Mouse (Mus musculus) thymus, postnatal 0 days (tissue): ENCODE measurements around the gene Ambn. TPM values are rescaled to one million over a fixed set of nuclear protein-coding genes. Genes with fewer than 3 reads are reported as not detected.
A peak's percentile ranks its signal among the peaks of the same experiment; 100 is the strongest.
"Not testable (repeated sequence)": the region's sequence is repeated elsewhere in the genome, so short reads cannot be mapped to it uniquely, and the experiment has no call there.

ENCODE experiments used
- DNase-seq: peaks from one replicate; pipeline ENCODE4 v3.0.0-alpha.2; 2015; ENCODE audit warnings: low spot score
- polyA plus RNA-seq: library from polyadenylated mRNA; unstranded; fragments of >200 nt; fragmentation: Nextera tagmentation; extraction: Ambion mirVana; gene quantifications from 2 replicates; pipeline ENCODE4 v1.2.1, GENCODE M21; 2015

Gene Ambn
- 0.17 TPM in 1 of 2 replicates, not detected in the other for polyA plus RNA-seq

GRCm38 (mm10) chr5:88455691-88456090 lies at the start of gene Ambn:
Gene Ambn, plus strand, starts transcription at chr5:88455991.
- no peak for DNase-seq

DNA sequence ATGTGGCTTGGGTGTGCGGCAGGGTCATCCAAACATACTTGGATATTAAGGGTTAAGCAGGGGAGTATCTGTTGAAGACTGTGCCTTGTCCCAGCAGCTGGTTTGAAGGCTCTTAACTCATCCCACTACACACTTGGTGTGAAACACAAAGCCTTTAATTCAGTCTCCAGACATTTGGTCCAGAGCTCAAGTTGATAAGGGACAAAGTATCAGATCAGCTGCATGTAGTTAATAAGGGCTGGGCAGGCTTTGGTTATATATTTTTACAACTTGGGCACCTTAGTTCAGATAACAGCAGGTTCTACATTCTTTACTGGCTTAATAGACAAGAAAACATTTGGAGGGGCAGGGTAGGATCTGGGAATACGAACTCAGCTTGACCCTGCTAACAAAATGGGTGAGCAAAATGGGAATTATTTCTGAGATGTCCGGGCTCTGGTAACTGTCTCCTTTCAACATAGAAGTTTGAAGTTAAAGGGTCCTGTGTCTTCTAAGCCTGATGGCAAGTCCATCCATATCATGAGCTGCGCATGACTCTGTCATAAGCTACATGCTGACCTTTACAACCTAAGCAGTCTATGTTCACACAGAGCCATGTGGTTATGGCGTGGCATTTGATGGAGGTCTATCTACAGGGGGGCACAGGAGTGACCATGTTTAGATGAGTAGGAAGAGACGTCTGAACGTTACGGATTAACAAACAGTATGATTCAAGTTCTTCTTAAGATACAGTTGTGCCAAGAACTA lies 35.3 kb upstream of the Ambn start:
- DNase-seq: no peak

DNA sequence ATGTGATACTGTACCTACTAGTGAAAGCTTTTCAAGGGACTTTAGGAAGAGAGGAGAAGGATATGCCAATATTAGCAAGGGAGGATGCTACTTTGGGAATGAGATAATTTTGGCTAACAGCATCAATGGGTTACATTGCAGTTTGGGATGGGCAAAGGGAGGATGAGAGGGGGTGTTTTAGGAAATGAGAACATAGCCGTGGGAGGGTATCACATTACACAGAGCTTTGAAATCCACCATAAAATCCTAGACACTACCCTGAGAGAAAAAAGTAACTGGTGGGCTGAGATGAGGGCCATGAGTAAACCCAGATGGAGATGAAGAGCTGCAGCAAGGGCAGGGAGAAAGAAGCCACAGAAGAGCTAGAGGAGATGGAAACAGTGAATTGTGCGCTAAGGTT lies 30.9 kb upstream of the Ambn start:
- not testable (repeated sequence) for DNase-seq

DNA sequence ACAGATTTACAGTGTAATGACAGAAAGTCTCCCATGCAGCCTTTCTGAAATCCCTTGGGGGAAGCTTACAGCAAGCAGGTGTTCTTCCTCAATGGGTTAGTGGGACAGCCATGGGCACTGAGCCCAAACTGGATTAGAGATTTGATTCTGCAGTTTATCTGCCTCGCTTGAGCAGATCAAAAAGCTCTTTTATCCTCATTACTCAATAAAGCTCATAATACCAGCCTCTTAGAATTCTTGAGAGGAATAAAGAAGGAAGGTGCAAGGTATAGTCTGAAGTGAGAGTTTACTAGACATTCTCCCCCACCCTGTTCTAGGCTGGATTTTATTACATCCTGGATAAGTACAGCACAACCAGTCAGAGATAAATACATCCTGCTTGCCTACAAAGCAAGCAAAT lies 29.0 kb upstream of the Ambn start:
- DNase-seq: no peak

DNA sequence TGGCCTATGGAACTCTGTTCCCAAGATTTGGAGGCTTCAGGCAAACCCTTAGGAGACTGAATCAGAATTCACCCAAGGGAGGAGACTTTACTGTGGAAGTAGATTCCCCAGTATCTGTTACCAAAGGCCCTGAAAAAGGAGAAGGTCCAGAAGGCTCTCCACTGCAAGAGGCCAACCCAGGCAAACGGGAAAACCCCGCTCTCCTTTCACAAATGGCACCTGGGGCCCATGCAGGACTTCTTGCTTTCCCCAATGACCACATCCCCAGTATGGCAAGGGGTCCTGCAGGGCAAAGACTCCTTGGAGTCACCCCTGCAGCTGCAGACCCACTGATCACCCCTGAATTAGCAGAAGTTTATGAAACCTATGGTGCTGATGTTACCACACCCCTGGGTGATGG lies 11.7 kb downstream of the Ambn start:
- no peak for DNase-seq

- peak; percentile 32 for DNase-seq
These were observed 13.3 kb downstream of the Ambn start for GRCm38 (mm10) chr5:88468807-88469704.

GRCm38 (mm10) chr5:88487675-88488074 lies 31.9 kb downstream of the Ambn start, which contains the start of gene Enam:
Gene Enam, plus strand, starts transcription at chr5:88487975.
- DNase-seq: no peak

DNA sequence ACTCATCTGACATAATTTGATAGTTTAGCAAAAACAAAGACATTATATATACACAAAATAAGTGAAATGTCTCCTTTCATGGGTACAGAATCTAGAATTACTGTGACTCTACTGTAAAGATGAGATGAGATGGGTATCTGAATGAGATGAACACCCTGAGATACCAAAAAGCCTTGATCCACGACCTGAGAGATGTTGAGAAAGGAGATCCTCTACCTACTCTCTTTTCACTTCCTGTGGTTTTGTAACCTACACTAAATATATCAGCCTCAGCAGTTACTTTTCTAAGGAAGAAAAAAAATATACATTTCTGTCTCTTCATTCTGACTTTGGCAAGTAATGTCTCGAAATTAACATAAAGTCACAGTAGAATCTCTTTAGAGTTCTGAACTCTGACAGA lies 33.2 kb downstream of the Ambn start:
- no peak for DNase-seq

DNA sequence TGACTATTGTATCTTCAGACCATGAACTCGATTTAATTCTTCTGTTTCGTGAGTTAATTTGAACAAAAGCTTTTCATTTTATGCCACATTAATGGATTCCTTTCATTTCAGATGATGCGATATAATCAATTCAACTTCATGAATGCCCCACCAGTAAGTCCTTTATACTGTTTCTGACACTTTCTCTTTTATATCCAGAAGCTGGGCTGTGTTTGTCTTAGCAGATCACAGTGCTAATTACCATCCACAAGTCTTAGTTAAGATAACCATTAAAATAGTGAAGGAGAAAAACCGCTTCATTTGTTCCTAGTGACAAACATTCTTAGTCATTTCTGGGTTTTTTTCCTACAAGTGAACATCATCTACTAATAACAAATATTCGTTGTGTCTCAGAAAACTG lies 35.3 kb downstream of the Ambn start:
- no peak for DNase-seq

DNA sequence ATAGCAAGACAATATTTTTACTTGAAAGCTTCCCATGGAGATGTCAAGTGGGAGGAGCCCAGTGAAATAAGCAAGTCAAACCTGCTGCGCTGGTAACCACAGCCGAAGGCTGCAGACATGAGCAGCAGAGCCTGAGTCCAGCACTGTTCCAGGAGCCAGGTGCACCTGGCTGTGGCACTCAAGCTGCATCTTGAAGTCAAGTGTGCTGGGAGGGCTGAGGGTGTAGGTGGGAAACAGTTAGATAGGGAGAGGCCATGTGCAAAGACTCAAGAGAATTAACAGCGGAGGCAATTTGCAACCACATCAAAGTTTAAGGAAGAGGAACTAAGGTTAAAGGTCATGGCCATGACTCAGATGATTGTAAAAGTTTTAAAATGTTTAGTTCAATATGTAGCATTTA lies 44.0 kb downstream of the Ambn start:
- DNase-seq: peak; percentile 67

DNA sequence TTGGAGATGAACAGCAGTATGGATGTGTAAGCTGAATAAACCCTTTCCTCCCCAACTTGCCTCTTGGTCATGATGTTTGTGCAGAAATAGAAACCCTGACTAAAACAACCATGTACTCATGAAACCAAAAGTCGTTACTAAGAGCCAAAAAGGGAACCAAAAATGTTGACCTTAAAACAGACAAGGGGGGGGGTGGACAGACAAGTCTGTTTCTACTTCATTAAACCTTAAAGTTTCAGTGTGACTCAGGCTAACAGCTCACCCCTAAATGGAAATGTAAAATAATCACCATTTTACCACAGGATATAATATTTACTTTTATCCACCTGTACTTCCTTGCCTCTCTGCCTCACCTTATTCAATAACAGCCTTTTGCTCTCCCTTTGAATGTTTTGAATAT lies 52.8 kb downstream of the Ambn start:
- no peak for DNase-seq

DNA sequence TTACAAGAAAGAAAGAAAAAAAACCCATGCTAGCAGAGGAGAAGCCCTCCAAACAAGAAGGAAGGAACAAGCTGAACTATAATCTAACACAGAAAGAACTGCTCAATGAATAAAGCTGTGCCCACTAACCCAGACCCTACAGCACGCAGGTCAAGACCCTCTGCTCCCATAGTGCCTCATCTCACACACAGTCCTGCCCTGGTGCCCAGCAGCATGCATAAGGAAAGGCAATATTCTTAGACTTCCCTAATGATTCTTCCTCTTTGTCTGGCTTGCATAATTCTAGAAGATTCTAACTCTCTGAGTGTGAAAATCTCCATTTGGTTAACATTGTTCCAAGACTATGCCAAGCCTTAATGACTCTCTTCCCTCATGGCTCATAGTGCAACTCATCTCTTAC lies 53.2 kb downstream of the Ambn start:
- no peak for DNase-seq

Other genes starting within 250 kb of the Ambn start
- gene Gm7714, start 187.1 kb upstream of the Ambn start, polyA plus RNA-seq: not detected in 2 replicates
- not detected in 2 replicates for gene Prol1, start 138.7 kb upstream of the Ambn start, polyA plus RNA-seq
- gene Amtn, start 79.9 kb upstream of the Ambn start, polyA plus RNA-seq: 0.27 and 0.58 TPM in 2 replicates
- gene Enam, start 32.0 kb downstream of the Ambn start, polyA plus RNA-seq: 0.05 and 0.07 TPM in 2 replicates
- 0.42 and 0.44 TPM in 2 replicates for gene Jchain, start 71.9 kb downstream of the Ambn start, polyA plus RNA-seq
- 76.9 and 85.8 TPM in 2 replicates for gene Utp3, start 98.5 kb downstream of the Ambn start, polyA plus RNA-seq
- gene Rufy3, start 109.0 kb downstream of the Ambn start, polyA plus RNA-seq: 6.7 and 8.4 TPM in 2 replicates
- 43.5 and 46.0 TPM in 2 replicates for gene Grsf1, start 220.2 kb downstream of the Ambn start, polyA plus RNA-seq